Mouse (Mus musculus) intestine, postnatal 0 days (tissue): ENCODE measurements around the gene Ppp1r36. TPM values are rescaled to one million over a fixed set of nuclear protein-coding genes. Genes with fewer than 3 reads are reported as not detected.

ENCODE experiments used
- ATAC-seq: fragments of 200-750 bp; cut with Nextera tagmentation; 2 replicates; pipeline ENCODE4 v1.8.0; 2017; ENCODE audit warnings: mild to moderate bottlenecking, moderate TSS enrichment, moderate library complexity
- H3K27ac ChIP-seq: fragments of 300-500 bp; sonication (generic); 2 replicates; pipeline ENCODE4 v1.5.1; 2014; ENCODE audit warnings: mild to moderate bottlenecking, low read depth, low read length, moderate library complexity
- H3K27me3 ChIP-seq: fragments of 300-500 bp; sonication (generic); replicated peaks from 2 replicates; pipeline ENCODE4 v1.6.1; 2014; ENCODE audit warnings: low read length, mixed read lengths; ENCODE audit not compliant: control insufficient read depth, insufficient read depth
- H3K36me3 ChIP-seq: fragments of 300-500 bp; sonication (generic); 2 replicates; pipeline ENCODE4 v1.6.1; 2014; ENCODE audit warnings: mild to moderate bottlenecking, moderate library complexity; ENCODE audit not compliant: control insufficient read depth, insufficient read depth
- H3K4me1 ChIP-seq: fragments of 300-500 bp; sonication (generic); replicated peaks from 2 replicates; pipeline ENCODE4 v1.6.1; 2014; ENCODE audit warnings: antibody characterized with exemption, low read length, mixed read lengths; ENCODE audit not compliant: control insufficient read depth, insufficient read depth
- H3K4me2 ChIP-seq: fragments of 300-500 bp; sonication (generic); replicated peaks from 2 replicates; pipeline ENCODE4 v1.6.1; 2014; ENCODE audit warnings: low read depth, mild to moderate bottlenecking, moderate library complexity
- H3K4me3 ChIP-seq: fragments of 300-500 bp; sonication (generic); 2 replicates; pipeline ENCODE4 v1.5.1; 2014; ENCODE audit warnings: low read depth, low read length
- H3K9ac ChIP-seq: fragments of 300-500 bp; sonication (generic); 2 replicates; pipeline ENCODE4 v1.6.1; 2014; ENCODE audit warnings: mild to moderate bottlenecking, low read depth, low read length
- H3K9me3 ChIP-seq: fragments of 300-500 bp; sonication (generic); 2 replicates; pipeline ENCODE4 v1.6.1; 2016; ENCODE audit warnings: mixed run types; ENCODE audit not compliant: control insufficient read depth
- CTCF ChIP-seq: sonication (generic); IDR thresholded peaks from 2 replicates; pipeline ENCODE4 v1.5.1; 2016; ENCODE audit warnings: low read depth, mild to moderate bottlenecking, control low read depth, antibody characterized with exemption, moderate library complexity
- WGBS: fragments of 180-500 bp; shearing (Covaris S2); extraction: QIAGEN DNeasy Blood & Tissue Kit; methylation state at CpG from one replicate; pipeline ENCODE4 v1.1.7; 2014; 5-methylcytosine and 5-hydroxymethylcytosine counted together
- polyA plus RNA-seq: library from polyadenylated mRNA; unstranded; fragments of >200 nt; fragmentation: Nextera tagmentation; extraction: Ambion mirVana; gene quantifications from 2 replicates; pipeline ENCODE4 v1.2.1, GENCODE M21; 2015

Gene Ppp1r36
- polyA plus RNA-seq, 1 experiment from 2014 or later: 1.1 TPM

DNA sequence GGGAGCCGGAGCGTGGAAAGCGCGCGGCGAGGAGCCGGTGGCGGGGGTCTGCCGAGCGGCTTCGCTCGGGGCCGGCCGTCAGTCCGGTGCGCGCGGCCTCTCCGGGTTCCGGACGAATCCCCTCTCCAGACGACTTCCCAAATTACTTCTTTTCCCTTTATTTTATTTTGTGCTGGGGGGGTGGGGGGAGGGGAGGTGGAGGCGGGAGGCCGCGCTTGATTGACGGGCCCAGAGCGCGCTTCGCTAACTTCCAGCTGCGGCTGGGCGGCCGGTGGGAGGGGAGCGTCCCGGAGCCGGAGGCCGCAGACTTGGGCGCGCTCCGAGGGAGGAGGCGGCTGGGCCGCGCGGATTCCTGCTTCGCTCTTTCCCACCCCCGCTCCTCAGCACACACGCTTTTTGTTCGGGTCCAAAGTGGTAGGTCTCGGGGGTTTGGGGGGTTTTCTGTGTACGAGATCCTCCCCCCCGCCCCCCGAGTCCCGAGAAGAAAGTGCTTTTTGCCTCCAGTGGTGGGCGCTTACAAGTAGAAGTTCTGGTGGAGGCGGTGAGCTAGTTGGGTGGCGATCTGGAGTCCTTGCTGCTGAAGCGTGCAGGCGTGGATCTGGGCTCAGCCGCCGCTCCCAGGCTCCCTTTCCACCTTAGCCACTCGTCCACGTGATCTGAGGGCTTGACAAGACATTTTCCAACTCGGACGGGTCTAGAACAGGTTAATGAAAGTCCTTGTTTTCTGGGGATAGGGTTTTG, 46.3 kb upstream of the Ppp1r36 start:
- H3K4me3 ChIP-seq: peak overlapping the region; percentile 97
- H3K27me3 ChIP-seq: no peaks in the 10 kb centered on the region
- TF ChIP-seq CTCF: peak; percentile 41
- peak overlapping the region; percentile 75 for H3K4me2 ChIP-seq
- under 1% methylated on average over 39 of the region's 63 CpGs for WGBS
- H3K4me1 ChIP-seq: peaks cover 6% of the 10 kb centered on the region; the same call in 1 of the 2 replicates
- peak overlapping the region; percentile 96 for H3K9ac ChIP-seq
- no peaks in the 10 kb centered on the region for H3K9me3 ChIP-seq
- no peaks in the 10 kb centered on the region for H3K36me3 ChIP-seq
- ATAC-seq: peak; percentile 55
- peak overlapping the region; percentile 99 for H3K27ac ChIP-seq

DNA sequence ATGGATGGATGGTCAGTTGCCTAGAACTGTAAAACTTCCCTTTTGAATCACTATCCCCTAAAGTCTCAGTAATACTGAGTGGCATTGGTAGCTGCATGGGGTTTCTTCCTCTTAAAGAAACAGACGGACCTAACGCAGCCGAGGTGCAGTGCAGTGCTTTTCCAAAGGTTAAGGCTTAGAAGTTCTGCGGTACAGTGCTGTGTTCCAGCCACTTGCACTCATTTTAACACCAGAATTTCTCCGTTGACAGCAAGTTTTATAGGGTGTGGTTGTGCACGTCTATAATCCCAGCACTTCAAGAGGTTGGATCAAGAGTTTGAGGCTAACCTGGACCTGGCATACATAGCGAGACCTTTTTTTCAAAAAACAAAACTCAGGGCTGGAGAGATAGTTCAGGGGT, 45.3 kb upstream of the Ppp1r36 start:
- no peaks in the 10 kb centered on the region for H3K36me3 ChIP-seq
- no peak for TF ChIP-seq CTCF
- ATAC-seq: no peak
- H3K27me3 ChIP-seq: no peaks in the 10 kb centered on the region
- H3K9ac ChIP-seq: peak overlapping the region; percentile 96; the same call in 1 of the 2 replicates
- no peak overlapping the region for H3K27ac ChIP-seq
- H3K4me3 ChIP-seq: peak overlapping the region; percentile 97
- H3K4me2 ChIP-seq: peak overlapping the region; percentile 75
- peaks cover 6% of the 10 kb centered on the region; the same call in 1 of the 2 replicates for H3K4me1 ChIP-seq
- no peaks in the 10 kb centered on the region for H3K9me3 ChIP-seq
- WGBS: 34% methylated on average over 7 of the region's 7 CpGs

- Histone ChIP-seq H3K4me3 (no peak overlapping the region), H3K4me2 (no peak overlapping the region), H3K9me3 (no peaks in the 10 kb centered on the region), H3K36me3 (no peaks in the 10 kb centered on the region), H3K27me3 (no peaks in the 10 kb centered on the region), H3K27ac (no peak overlapping the region), H3K4me1 (peaks cover 6% of the 10 kb centered on the region; the same call in 1 of the 2 replicates), H3K9ac (no peak overlapping the region)
- no peak for ATAC-seq
- TF ChIP-seq CTCF: peak; percentile 37; the same call in 1 of the 2 replicates
- 69% methylated on average over 5 of the region's 7 CpGs for WGBS
Measured at GRCm38 (mm10) chr12:76372881-76373818, 44.2 kb upstream of the Ppp1r36 start.

DNA sequence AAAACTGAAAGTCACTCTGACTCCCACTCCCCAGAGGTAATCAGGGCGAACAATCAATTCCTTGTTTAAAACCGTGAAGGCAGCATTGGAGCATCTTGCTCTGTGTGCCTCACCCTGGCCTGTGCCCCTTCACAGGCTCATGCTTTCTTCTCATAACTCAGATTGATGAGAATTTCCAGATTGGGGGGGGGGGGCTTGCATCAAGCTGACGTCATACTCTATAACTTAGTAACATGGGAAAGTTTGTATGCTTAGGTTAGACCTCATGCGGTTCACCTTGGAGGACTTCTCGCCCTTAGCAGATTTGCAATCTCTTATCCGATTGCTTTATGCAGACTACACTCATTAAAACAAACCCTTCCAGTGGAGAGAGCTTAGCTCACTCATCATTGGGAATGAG, 43.3 kb upstream of the Ppp1r36 start:
- no peaks in the 10 kb centered on the region for H3K27me3 ChIP-seq
- H3K4me2 ChIP-seq: no peak overlapping the region
- H3K9me3 ChIP-seq: no peaks in the 10 kb centered on the region
- H3K36me3 ChIP-seq: no peaks in the 10 kb centered on the region
- WGBS: 64% methylated on average over 6 of the region's 6 CpGs
- H3K4me1 ChIP-seq: 0 out of 2 replicates have a peak, but pooled peaks cover 6% of the 10 kb centered on the region
- no peak for ATAC-seq
- no peak for TF ChIP-seq CTCF
- H3K9ac ChIP-seq: no peak overlapping the region
- no peak overlapping the region for H3K4me3 ChIP-seq
- H3K27ac ChIP-seq: no peak overlapping the region

DNA sequence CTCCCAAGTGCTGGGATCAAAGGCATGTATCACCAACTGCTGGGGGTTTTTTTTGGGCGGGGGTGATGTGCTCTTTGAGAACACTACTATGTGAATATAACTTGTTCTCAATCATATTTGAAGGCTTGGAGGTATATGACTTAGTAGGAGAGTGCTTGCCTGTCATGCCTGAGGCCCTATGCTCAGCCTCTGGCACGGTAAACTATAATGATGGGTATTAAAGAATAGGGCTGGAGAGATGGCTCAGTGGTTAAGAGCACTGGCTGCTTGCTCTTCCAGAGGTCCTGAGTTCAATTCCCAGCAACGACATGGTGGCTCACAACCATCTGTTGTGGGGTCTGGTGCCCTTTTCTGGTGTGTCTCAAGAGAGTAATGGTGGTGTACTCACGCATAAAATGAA, 42.4 kb upstream of the Ppp1r36 start:
- no peaks in the 10 kb centered on the region for H3K27me3 ChIP-seq
- H3K4me2 ChIP-seq: no peak overlapping the region
- 83% methylated on average over 4 of the region's 4 CpGs for WGBS
- no peak for TF ChIP-seq CTCF
- no peak overlapping the region for H3K27ac ChIP-seq
- no peak overlapping the region for H3K4me3 ChIP-seq
- no peak for ATAC-seq
- no peak overlapping the region for H3K9ac ChIP-seq
- H3K9me3 ChIP-seq: no peaks in the 10 kb centered on the region
- H3K4me1 ChIP-seq: 0 out of 2 replicates have a peak, but pooled peaks cover 6% of the 10 kb centered on the region
- H3K36me3 ChIP-seq: no peaks in the 10 kb centered on the region

- Histone ChIP-seq H3K27ac (no peak overlapping the region), H3K9me3 (no peaks in the 10 kb centered on the region), H3K9ac (no peak overlapping the region), H3K4me3 (no peak overlapping the region), H3K27me3 (no peaks in the 10 kb centered on the region), H3K4me1 (0 out of 2 replicates have a peak, but pooled peaks cover 6% of the 10 kb centered on the region), H3K4me2 (no peak overlapping the region), H3K36me3 (no peaks in the 10 kb centered on the region)
- 79% methylated on average over 3 of the region's 3 CpGs for WGBS
- no peak for ATAC-seq
- no peak for TF ChIP-seq CTCF
Measured at GRCm38 (mm10) chr12:76375506-76375905, 41.8 kb upstream of the Ppp1r36 start.
